Mouse (Mus musculus): ENCODE measurements around the gene Srcap.
"Not testable (repeated sequence)": the region's sequence is repeated elsewhere in the genome, so short reads cannot be mapped to it uniquely, and the experiment has no call there.

Srcap gene

GRCm38 (mm10) chr7:127511808-127512230 lies at the start of gene Srcap:
Srcap (plus strand) TSS chr7:127511983.
- DNase-seq (ENCODE audit: low spot score in 2 of 2), result peak; percentile 95

- no peak for DNase-seq (ENCODE audit: low spot score in 2 of 2)
Measured at GRCm38 (mm10) chr7:127465191-127465590, 46.6 kb upstream of the Srcap start.

- DNase-seq (ENCODE audit: low spot score in 2 of 2), result not testable (repeated sequence)
Measured at GRCm38 (mm10) chr7:127465670-127466069, 46.1 kb upstream of the Srcap start.

- DNase-seq (ENCODE audit: low spot score in 2 of 2), result no peak
Measured at GRCm38 (mm10) chr7:127466606-127467005, 45.2 kb upstream of the Srcap start.

GRCm38 (mm10) chr7:127470011-127470715 lies 41.6 kb upstream of the Srcap start:
- DNase-seq (ENCODE audit: low spot score in 2 of 2), result no peak

GRCm38 (mm10) chr7:127470743-127471645 lies 40.8 kb upstream of the Srcap start:
- peak; percentile 91 to 95 for DNase-seq (ENCODE audit: low spot score in 2 of 2)

- peak in 1 of 2 experiments; percentile 57 for DNase-seq (ENCODE audit: low spot score in 2 of 2)
Measured at GRCm38 (mm10) chr7:127471646-127472010, 40.2 kb upstream of the Srcap start.

- DNase-seq (ENCODE audit: low spot score in 2 of 2), result no peak
Measured at GRCm38 (mm10) chr7:127472060-127472459, 39.7 kb upstream of the Srcap start.

GRCm38 (mm10) chr7:127473705-127474104 lies 38.1 kb upstream of the Srcap start:
- no peak for DNase-seq (ENCODE audit: low spot score in 2 of 2)

GRCm38 (mm10) chr7:127474378-127475070 lies 37.3 kb upstream of the Srcap start:
- DNase-seq (ENCODE audit: low spot score in 2 of 2), result no peak

- no peak for DNase-seq (ENCODE audit: low spot score in 2 of 2)
Measured at GRCm38 (mm10) chr7:127475186-127475740, 36.5 kb upstream of the Srcap start.

- DNase-seq (ENCODE audit: low spot score in 2 of 2), result no peak
Measured at GRCm38 (mm10) chr7:127476336-127476735, 35.4 kb upstream of the Srcap start.

- no peak for DNase-seq (ENCODE audit: low spot score in 2 of 2)
Measured at GRCm38 (mm10) chr7:127476855-127477254, 34.9 kb upstream of the Srcap start.

- DNase-seq (ENCODE audit: low spot score in 2 of 2), result peak; percentile 98 to 100
Measured at GRCm38 (mm10) chr7:127477687-127478634, 33.8 kb upstream of the Srcap start.

- DNase-seq (ENCODE audit: low spot score in 2 of 2), result peak; percentile 93 to 96
Measured at GRCm38 (mm10) chr7:127478635-127479317, 33.0 kb upstream of the Srcap start, which contains the start of gene Fbrs. Fbrs (plus strand) TSS chr7:127479199.

- DNase-seq (ENCODE audit: low spot score in 2 of 2), result peak in 1 of 2 experiments; percentile 45
Measured at GRCm38 (mm10) chr7:127479318-127480225, 32.2 kb upstream of the Srcap start.

GRCm38 (mm10) chr7:127480321-127480720 lies 31.5 kb upstream of the Srcap start:
- no peak for DNase-seq (ENCODE audit: low spot score in 2 of 2)

GRCm38 (mm10) chr7:127485416-127485815 lies 26.4 kb upstream of the Srcap start:
- DNase-seq (ENCODE audit: low spot score in 2 of 2), result no peak

- DNase-seq (ENCODE audit: low spot score in 2 of 2), result not testable (repeated sequence)
Measured at GRCm38 (mm10) chr7:127488364-127488763, 23.4 kb upstream of the Srcap start.

All from frontal cortex, postnatal 10 days (tissue).